Mouse (Mus musculus) megakaryocyte, embryonic 14.5 days (primary cell): ENCODE measurements at regions not wholly inside any gene's neighbourhood (a gene's known extent, or its start where the extent isn't known, plus 50 kb on each side); places are given as distances from the start of the nearest gene placed in this dataset.

Experiments
- FLI1 ChIP-seq: IDR thresholded peaks from 2 replicates; pipeline ENCODE4 v1.6.1; 2012; ENCODE audit warnings: low read length, inconsistent platforms, mixed read lengths
- GATA1 ChIP-seq: IDR thresholded peaks from 3 replicates; pipeline ENCODE4 v1.6.1; 2012; ENCODE audit warnings: mixed read lengths, low read length, inconsistent platforms, borderline replicate concordance

GRCm38 (mm10) chr2:50827097-50827496 lies 321.8 kb downstream of the Rnd3 start:
- TF ChIP-seq GATA1 (no peak), FLI1 (no peak)
